Mouse (Mus musculus): ENCODE results near the gene Stpg4.

Stpg4 gene

DNA sequence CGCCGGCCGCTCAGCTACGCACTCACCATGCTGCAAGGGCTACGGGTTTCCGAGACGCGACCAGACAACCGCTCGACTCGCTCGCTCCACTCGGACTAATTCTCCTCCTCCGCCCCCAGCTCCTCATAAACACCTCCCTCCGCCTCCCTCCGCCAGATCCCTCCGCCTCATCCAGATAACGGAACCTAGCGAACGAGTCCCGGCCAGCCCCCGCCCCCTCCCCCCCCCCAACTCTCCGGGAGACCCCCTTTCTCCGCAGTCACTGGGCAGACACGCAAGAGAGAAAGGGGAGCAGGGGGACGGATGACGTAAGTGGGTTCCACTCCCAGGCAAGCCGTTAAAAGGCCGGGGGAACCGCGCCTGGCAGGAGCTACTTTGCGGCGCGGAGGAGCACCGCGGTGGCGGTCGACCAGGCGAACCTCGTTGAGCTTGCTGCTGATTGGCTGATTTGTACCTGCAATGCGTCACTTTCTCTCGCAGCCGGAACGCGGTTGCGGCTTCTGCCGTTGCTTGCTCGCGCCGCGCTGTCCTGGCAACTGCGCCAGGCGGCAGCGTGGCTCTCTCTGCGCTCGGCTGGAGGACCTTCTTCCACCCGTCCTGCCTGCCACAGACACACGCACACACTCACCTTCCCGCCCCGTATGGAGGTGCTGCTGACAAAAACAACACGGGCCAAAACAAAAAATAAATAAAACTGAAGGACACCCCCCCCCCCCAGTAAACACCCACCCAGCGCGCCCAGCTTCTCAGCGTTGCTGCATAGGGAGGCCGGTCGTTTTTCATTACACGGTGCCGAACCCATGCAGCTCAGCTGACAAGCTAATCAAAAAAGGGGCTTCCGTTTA lies 19.4 kb upstream of the Stpg4 start, which contains the start of gene Calm2:
Gene Calm2, minus strand, starts transcription at position 169 of the 845 bp plus-strand sequence.
- peak; percentile 99 for DNase-seq

DNA sequence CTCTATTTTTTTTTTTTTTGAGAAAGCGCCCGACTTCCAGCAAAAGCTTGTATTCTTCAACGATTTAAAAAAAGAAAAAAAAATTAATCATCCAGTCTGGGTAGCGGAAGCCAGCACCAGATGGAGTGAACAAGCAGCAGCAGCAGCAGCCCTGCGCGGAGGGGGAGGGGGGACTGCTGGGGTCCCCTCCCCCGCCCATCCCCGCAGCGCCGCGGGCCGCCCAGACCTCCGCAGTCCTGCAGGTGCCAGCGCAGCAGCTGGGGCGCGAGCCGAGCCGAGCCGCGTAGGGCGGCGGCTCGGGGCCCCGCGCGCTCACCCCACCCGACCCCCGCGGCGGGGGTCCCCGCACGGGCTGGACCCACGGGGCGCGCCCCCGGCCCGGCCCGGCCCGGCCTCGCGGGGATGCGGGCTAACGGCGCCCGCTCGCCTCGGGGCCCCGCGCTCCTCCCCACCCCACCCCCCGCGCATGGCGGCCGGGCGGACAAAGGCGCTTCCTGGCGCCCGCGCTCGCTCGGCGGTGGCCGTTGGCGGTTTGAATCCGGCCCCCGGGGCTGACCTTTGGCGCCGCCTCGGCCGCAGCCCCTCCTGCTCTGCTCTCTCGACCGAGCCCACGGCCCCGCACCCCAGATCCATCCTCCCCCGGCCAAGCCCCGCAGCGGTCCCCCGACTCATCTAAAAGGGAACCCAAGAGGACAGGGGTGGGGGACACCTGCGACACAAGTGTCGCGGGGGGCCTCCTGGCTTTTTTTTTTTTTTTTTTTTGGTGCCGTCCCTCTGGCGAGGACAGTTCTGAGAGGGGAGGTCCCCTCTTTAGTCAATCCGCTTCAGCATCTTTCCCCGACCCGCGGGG lies 18.6 kb upstream of the Stpg4 start:
- peak; percentile 63 to 85 for DNase-seq

DNA sequence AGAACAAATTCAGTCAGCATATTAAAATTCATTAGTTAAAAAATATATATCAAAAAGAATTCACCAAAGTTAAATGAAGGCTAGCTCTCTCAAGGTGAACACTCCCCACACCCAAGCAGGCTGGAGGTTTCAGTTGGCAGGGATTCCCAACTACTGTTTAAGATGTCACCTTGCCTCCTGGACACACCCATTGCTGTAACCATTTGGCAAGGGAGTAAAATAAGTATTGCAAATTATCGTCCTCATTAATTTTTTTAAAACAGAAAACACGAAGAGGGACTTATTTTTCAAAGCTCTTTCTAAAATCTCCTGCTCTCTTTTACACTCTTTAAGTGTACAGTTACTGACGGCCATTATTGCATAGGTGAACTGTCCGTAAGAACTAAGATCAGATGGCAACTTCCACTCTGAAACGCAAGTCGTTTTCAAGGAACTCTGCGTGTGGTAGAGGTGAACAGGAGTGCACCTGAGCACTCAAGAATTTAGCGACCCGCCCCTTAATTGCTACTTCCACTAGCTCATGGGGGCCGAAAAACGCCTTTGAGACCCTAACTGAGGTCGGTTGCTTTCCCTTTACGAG lies 17.9 kb upstream of the Stpg4 start:
- DNase-seq = no peak

DNA sequence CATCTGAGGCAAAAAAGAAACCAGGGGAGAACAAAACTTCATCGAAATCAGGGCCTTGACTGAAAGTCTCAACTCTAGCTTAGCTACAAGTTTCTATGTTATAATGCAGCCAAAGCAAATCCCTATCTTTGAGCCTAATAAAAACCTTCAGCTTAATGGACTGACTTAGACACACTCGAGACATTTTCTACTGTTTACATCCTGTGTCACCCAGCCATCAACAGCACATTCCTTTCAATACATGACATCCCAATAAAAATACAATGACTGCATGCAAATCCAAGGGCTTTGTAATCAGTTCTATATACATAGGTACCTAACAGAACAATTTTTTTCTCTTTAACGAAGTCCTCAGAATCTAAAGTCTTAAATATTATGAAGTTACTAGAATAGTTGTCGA lies 17.2 kb upstream of the Stpg4 start:
- DNase-seq = no peak

DNA sequence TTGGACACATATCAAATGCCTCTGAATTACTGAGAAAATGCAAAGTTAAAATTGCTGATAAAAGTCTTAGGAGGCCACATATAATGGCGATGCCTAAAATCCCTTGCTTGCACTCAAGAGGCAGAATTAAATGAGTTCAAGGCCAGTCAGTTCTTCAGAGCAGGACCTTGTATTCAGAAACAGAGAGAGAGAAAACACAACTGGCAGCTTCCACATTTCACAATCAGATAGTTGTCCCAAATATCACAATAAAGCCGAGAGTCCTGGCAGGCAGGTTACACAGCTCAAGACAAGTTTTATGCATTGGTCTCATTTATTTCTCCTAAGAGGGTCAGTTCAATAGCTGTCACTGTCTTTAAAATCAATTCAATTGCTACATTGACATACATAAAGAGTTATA lies 14.0 kb upstream of the Stpg4 start:
- DNase-seq = no peak

DNA sequence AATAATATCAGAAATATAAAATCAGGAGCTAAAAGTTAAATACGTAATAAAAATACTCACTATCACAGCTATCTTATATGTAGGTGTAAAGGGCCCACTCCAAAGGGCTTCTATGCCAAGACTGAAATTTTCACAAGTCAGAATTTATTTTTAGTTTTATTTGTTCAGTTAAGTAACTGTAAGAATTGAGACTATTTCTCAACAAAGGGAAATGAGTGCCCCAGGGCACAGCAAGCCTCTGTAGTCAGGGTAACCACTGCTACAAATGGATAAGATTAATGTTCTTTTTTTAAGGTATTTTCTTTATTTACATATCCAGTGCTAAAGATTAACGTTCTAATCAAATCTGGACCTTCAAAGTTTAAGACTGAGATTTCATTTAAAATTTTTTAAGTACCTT lies 11.9 kb upstream of the Stpg4 start:
- DNase-seq = no peak

DNA sequence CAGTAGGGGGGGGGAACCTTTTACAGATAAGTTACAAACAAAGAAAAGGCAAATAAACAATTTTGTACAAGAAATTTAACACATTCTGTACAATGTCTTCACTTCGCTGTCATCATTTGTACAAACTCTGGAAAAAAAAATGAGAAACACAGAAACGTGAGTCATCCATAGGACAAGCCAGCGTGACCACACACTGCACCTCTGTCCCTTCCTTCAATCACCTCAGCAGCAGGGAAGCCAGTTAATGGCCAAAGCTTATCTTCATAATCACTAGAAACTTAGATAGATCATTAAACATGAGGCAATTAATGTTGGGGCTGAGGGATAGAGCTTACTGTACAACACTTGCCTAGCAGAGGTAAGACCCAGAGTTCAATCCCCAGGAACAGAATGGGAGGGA lies 6.4 kb upstream of the Stpg4 start:
- DNase-seq = no peak

DNA sequence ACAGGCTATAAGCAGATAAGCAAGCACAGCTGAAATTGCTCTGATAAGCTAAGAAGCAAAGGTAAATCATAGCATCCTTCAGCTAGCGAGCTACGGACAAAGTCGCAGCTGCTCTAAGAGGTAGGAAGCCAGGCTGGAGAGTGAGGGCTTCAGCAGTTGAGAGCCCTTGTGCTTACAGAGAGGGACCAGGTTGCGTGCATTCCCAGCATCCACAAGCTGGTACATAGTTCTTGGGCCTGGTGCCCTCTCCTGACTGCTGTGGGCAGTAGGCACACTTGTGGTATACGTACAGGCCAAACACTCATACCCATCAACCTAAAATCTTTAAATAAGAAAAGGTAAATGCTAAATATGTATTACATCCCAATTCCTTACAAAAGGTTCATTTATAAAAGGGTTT lies 5.2 kb upstream of the Stpg4 start:
- DNase-seq = no peak

DNA sequence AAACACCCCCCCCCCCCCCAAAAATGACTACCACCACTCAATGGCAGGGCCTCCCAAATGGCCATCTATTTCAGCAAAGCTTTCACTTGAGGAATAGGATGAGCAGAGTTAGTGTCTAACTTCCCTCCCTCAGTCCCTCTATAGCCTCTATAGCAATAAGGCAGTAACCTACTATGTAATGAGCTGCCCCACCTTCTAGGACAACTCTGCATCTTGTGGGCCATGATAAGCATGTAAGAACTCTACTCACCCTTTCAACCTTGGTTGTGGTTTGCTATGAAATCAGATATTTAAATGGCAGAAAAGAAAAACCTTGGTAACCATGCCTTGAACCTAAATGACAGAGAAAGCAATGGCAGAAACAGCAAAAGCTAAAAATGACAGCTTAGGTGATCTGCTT lies 4.8 kb upstream of the Stpg4 start:
- DNase-seq = no peak

DNA sequence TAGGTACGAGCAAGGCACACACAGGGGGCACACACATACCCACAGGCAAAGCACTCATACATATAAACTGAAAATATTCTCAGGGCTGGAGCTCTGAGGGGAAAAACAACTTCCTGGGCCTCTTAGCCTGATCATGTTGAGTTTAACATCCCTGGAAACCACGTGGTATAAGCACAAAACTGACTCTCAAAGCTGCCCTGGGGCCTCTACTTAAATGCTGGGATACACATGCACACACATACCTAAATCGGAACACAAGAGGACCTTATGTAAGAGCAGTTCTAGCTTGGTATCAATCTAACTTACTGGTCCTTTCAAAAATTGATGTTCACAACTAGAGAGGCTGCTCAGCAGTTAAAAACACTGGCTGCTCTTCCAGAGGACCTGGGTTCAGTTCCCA lies 1.9 kb upstream of the Stpg4 start:
- no peak for DNase-seq

DNA sequence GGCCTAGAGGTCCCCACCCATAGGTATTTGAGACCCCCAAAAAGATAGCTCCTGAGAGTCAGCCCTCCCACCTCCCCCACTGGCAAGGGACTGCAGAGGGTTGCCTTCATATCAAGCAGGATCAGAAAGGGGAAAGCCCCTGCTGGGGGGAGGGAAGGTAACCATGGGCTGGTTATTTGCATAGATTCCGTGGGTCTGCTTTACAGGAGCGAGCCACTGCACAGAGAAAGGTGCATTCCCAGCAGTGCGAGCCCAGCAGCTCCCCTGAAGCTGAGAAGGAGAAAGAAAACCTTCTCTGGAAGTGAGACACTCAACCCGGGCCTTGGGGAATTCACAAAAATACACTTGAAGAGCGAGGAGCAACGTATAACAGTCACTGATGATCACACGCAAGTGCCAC lies 9.5 kb downstream of the Stpg4 start:
- DNase-seq = no peak

DNA sequence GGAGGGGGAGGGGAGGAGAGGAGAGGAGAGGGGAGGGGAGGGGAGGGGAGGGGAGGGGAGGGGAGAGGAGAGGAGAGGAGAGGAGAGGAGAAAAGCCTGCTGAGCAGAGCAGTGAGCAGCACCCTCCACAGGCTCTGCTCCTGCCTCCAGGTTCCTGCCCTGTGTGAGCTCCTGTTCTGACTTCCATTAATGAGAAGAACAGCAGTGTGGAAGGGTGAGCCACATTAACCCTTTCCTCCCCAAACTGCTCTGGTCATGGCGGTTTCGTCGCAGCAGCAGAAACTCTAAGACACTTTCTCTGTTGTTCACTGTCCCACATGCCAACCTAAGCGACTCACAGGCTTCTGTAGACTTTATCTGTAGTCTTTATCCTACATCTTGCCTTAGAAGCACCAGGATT lies 20.9 kb downstream of the Stpg4 start:
- no peak for DNase-seq

DNA sequence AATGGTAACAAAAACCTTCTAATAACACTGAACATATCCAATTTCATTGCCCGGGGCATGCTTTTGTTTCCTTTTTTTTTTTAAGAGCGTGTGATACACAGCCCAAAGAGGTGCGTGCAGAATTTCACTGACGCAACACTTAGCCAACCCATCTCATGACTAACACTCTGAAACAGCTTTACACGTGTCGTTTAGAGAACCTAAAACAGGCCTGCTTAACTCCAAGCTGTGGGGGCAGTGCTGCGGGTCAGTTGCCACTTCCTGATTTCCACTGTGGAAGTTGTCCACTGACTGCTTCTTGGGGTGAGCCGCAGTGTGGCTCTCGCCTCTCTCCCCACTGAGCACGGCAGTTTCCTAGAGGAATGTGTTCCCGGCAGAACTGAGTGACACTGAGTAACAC lies 22.0 kb downstream of the Stpg4 start:
- no peak for DNase-seq

DNA sequence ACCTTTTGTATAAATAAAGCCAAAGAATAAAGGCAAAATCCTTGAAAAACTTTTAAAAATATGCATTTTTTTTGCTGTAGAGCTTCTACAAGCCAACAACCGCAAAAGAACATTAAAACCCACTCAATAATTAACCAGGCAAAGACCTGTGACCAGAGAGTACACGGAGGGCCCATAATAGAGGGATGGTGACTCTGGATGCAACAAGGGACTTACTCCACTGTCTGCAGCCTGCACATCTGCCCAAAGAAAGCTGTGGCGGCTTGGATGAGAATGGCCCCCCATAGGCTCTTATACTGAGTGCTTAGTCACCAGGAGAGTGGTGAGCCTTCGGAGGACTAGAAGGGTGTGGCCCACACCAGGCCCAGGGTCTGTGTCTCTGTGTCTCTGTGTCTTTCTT lies 24.1 kb downstream of the Stpg4 start:
- no peak for DNase-seq

DNA sequence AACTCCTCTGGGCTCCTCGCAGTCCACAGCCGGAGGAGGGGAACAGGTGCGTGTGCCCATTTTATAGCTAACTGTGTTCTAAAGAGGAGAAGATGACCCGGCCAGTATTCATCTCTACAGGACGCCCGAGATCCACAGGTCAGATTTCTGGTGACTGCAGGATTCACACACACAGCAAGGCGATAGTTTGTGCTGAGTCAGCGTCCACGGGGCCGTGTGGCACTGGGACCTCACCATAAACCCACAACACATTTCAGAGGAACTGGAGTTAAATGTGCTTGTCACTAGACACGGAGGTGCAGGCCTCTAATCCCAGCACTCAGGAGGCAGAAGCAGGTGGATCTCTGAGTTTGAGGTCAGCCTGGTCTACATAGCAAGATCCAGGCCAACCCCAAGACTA lies 25.1 kb downstream of the Stpg4 start:
- DNase-seq = no peak

DNA sequence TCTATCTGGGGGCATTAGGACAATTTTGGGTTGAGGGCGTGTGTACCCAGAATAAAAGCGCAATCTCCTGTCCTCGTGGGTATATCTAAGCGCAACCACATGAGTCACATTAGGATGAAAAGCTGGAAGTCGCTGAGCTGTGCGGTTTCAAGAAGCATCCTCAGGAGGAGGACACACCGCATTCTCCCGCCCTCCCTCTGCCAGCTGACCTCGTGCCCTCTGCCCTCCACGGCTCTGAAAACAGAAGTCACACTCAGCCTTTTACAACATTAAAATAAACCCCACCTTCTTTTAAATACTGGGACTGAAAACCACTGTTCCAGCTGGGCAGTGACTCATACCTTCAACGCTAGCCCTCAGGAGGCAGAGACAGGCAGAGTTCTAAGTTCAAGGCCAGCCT lies 30.5 kb downstream of the Stpg4 start:
- no peak for DNase-seq

DNA sequence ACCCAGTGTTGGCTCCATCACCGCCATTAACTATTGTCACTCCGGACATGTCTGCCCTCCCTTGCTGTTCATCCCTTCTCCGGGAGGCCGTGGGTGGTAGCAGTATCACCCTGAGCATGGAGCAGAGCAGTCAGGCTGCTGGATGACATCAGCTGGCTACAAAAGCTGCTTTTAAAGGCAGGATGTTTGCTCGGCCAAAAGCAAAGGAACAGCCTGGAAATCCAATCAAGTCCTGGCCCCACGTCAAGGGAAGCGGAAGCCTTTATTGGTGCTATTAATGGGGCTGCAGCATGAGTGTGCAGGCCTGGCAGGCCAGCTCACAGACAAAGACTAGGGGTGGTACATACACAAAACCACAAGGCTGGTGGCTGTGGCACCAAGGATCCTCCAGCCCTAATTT lies 36.3 kb downstream of the Stpg4 start:
- peak; percentile 48 to 75 for DNase-seq

DNA sequence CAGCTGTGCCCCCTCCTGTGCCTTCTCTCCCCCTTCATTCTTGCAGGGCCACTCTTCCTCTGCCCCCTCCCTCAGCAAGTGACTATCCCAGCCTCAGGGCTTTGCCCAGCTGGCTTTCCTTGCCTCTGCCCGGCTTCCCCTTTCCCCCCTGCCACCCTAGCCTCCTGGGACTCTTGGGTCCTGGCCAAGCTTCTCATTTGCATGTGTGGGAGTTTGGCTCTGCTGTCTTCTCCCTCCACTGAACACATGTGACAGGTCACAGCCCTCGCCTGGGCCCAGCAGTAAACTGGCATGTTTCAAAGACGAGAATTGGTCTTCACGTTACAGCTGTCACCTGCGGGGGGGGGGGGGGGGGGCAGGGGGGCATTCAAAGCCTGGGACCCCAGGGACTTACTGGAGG lies 40.5 kb downstream of the Stpg4 start:
- DNase-seq = peak; percentile 59 to 74

DNA sequence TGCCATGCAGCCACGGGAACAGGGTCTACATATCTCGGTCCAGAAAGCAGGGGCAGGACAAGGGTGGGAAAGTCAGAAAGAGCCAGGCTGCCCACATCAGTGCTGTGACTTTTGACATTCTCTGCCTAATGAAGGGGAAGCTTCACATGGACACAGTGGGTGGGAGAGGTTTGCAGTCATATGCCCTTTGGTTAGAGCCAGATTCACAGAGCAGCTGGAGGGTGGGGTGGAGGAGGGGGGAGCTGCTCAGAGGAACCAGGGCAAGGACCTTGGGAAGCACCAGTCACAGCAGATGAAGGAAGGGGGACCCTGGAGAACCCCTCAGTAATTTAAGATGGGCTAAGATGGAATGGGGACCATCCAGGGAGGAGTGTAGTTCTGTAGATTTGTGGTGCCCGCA lies 41.7 kb downstream of the Stpg4 start:
- no peak for DNase-seq

DNA sequence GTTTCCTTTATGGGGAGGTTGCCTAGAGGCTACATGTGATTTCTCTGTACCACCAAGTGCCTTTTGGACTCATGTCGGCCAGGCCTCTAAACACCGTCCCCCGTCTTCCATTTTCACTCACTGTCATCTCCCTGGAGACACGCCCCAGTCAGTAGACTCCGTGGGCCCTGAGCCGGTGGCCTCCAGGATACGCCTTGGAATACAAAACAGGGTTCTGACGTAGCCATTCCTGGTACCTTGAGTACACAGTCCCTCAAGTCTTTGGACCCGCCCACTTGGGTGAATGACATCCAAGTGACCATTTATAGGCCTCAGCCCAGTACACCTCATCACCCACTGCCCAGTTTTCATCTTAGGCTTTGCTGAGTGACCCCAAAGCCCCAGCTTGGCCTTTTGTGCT lies 46.9 kb downstream of the Stpg4 start:
- no peak for DNase-seq

DNA sequence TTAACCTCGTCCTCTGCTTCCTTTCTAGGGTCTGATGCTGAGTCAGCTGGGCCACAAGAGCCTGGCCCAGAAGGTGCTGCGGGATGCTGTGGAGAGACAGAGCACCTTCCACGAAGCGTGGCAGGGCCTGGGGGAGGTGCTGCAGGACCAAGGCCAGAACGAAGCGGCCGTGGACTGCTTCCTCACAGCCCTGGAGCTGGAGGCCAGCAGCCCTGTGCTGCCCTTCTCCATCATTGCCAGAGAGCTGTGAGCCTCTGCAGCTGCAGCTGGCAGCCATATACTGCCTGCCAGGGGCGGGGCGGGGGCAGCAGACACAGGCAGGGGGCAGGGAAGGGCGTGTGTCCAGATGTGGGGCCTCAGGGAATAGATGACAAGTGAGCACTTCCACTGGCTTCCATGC lies 47.7 kb downstream of the Stpg4 start:
- DNase-seq = no peak

DNA sequence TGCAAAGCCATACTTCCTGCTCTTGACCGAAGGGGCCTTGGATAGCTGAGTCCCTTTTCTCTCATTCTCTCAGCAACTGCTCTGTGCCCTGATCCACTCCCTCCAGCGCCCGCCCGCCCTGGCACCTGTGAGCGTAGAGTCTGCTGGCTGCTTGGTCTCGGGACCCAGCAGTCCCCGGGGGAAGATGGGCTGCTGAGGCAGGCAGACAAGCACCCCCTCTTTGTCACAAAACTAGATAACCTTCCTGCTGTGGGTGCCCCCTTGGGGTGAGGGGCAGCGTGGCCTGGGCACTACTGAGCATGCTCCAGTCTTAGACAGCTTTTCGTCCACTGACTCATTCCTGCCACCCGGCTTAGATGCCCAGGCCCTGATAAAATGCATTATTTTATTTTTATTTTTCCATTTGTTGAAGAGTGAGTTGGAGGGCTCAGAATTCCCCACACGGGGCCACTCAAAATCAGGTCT lies 48.3 kb downstream of the Stpg4 start:
- no peak for DNase-seq

DNA sequence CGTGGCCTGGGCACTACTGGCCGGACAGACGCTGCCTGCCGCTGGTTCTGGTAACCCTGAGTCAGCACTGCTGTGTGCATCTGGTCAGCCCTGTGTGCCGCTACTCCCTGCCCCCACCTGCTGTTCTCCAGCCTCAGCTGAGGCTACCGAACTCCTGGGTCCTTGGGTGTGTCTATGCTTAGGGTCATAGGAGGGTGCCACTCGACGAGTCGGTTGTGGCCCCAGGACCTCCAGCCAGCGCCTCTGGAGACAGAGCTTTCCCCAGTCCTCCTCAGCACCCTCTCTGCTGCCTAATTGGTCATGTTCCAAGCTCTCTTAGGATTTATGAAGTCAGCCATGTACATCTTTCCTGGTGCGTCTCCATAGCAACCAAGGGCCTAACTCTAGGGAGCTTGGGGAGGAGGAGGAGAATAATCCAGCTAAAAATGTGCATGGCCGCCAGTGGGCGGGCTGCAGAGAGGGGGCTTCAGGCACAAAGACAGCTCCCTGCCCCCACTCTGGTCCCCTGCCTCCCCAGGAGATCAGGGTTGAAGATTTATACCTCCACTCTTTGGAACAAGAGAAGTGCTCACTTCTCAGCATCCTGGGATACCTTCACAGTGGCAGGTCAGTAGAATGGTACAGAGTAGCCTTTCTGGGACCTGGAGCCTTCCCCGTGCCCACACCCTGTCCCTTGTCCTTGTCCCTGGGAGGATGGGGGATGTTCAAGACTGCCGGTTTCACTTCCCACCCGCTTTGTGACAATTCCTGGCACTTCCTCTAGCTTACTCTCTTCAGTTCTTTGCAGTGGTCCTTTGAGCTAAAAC lies 49.0 kb downstream of the Stpg4 start:
- no peak for DNase-seq

All from kidney, postnatal 25 days (tissue).